Mouse (Mus musculus) right cerebral cortex, postnatal 25 days (tissue): Measurements from ENCODE around the gene Mup4.
"Not testable (repeated sequence)": the region's sequence is repeated elsewhere in the genome, so short reads cannot be mapped to it uniquely, and the experiment has no call there.

Experiments
- DNase-seq: peaks from one replicate; pipeline ENCODE4 v3.0.0; 2022

Gene Mup4

GRCm38 (mm10) chr4:59960610-59961009, at the start of gene Mup4:
Gene Mup4, minus strand, starts transcription at chr4:59960710.
- no peak for DNase-seq

DNA sequence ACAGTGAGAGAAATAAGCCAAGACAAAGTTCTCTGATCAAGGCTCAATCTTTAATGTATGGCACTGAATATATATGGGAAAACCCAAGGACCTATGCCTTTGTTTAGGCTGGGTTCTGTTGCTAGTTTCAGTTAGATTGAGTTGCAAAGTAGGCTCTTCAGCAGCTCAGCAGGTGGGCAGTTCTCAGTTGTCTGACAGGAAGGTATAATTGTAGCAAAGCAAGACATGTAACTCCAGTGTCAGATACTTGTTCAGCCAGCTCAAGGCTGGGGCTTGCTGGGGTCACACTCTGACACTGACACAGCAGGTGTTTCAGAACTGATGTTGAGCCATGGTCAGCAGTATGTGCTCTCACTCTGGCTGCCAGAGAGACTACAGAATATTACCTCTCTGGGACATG, 37.4 kb upstream of the Mup4 start:
- not testable (repeated sequence) for DNase-seq

- no peak for DNase-seq
Observed at GRCm38 (mm10) chr4:59963405-59964344, 3.2 kb upstream of the Mup4 start, which contains the start of gene Mup6. Gene Mup6, plus strand, starts transcription at chr4:59964294.

DNA sequence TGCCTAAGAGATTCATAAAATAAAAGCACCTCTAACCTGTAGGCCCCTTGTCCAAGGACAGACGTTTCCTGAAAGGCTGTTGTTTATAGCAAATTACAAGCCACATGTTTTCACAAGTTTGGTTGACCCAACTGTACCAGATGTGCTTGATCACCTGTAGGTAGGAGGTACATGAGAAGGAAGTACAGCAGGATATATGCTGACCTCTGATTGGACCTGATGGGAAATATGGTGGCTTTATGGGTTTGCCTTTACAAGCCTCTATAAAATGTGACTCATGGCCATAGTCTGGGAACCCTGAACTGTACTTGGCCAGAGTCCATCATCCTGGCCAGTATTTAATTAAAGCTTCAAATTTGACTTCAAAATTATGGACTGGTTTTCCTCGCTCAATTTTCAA, 23.0 kb downstream of the Mup4 start:
- no peak for DNase-seq

DNA sequence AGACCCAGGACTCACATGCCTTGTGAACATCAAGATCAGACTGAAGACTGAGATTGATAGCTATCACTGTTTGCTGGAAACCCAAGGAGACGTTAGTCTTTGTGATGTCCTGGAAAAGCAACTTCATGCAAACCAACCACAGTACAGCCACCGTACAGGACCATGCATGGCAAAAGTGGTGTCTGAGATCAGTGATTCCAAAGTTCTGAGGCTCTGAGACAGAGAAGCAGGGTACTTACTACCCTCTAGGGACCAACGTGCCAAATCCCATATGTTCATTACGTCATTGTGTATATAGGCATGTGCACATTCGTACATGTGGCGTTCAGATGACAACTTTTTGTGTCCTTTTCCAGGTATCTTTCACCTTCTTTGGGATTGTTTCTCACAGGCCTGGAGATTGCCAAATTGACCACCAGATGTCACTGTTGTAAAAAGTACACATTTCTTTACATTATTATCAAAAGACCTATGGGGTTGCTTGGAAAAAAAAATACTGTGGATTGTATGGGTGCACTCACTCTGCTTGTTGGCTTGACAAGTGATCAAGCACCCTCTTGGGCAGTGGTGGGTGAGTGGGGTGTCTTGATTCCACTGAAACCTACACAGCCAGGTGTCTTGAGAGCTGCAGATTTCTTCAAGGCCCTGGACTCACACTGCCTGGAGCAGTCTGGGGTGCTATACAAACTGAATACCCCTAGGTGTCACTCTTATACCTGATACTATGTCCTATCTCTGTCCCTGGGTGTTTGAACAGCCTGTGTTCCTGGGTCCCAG, 27.8 kb downstream of the Mup4 start:
- DNase-seq: no peak

- DNase-seq: peak; percentile 55
Observed at GRCm38 (mm10) chr4:59928347-59928746, 32.2 kb downstream of the Mup4 start.

DNA sequence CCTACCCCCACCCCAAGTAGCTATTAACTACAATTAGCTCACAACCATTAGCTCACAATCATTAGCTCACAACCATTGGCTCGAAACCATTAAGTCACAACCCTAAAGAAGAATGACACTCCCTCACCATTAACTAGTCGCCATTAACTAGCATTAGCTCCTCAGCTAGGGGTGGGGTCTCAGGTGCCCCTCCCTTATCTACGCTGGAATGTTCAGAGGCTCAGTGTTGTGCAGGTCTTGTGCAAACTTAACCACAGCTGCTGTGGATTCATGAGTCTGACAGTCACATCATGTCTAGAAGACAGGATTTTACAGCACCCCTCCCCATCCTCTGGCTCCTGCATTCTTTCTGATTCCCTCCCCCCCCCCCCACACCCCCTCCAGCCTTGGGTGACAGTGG, 32.8 kb downstream of the Mup4 start:
- DNase-seq: no peak

GRCm38 (mm10) chr4:59925082-59925481, 35.4 kb downstream of the Mup4 start:
- no peak for DNase-seq

DNA sequence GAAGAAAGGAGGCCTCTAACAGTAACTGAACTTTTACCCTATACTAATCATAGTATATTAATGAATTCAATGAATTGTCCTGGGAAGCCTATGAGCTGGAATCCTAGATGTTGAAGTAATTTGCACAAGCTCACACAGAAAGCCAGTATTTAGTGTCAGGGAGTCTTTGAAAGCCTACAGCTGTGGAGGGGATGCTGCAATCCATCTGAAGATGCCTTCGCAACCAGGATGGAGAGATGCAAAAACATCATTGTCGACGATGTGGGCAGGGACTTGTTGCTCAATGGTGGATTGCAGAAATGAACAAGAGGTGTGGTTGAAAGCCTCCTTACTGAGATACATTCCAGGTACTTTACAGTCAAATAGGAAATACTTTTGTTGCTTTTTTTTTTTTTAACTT, 42.5 kb downstream of the Mup4 start:
- no peak for DNase-seq

- DNase-seq: no peak
Observed at GRCm38 (mm10) chr4:59914608-59915403, 45.7 kb downstream of the Mup4 start, which contains the start of gene Slc46a2. Gene Slc46a2, minus strand, starts transcription at chr4:59915056.

DNA sequence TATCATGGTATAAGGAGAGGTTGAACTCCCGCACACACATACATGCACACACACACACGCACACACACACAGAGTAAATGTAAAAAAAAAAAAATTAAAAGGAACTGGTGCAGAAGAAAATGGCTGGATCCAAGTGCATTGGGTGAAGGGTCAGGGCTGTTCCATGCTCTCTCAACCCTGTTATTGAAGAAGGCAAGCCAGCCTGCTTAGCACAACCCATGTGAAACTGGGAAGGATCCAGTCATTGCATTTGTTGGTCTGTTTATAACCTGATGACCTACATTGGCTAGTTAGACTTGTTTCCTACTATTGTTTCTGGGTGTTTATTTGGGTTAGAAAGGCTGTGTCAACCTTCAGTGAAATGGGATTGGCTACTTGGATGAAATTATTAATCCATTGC, 51.7 kb downstream of the Mup4 start:
- DNase-seq: no peak

DNA sequence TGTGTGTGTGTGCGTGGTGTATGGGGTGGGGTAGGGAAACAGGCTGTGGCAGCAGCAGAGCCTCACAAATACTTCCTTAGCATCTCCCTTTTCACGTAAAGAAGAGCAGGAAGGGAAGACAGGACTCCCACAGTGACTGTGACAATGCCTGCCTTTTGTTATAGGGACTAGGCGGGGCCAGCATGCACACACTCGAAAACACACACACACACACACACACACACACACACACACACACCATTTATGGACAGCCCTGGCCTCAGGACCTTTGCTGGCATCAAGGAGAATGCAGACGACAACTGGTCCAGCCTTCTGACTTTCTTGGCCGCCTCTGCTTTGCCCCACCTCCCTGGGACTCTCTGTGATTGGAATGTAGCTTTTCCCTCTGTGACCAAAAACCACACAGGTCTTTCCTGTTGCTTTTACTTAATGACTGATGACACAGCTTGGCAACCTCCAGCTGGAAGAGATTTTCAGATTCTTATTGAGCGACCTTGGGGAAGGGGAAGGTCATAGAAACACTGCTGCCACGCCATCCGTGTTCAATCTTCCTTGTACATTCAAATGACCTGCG, 52.8 kb downstream of the Mup4 start:
- DNase-seq: no peak

DNA sequence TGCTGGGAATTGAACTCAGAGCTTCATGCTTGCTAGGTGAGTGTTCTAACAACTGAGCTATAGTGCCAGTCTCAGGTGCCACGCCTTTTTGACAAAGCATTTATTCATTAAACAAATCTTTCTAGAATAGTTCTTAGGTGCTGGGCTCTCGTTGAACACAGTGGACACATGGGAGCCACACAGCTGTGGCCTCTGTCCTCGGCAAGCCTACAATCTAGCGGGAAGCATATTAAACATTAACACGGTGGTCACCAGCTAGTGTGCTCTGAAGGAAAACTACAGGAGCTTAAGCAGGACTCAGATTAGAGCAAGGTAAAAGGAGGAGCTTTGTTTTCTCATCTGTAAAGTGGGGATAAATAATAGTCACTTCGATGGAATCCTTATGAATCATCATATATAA, 53.4 kb downstream of the Mup4 start:
- DNase-seq: no peak
